Mouse (Mus musculus): ENCODE results near the gene Gm13272.
"Not testable (repeated sequence)": the region's sequence is repeated elsewhere in the genome, so short reads cannot be mapped to it uniquely, and the experiment has no call there.

The Gm13272 gene

GRCm38 (mm10) chr4:88788402-88788801 lies 8.8 kb downstream of the Gm13272 start, which contains the start of gene Gm13277:
Gm13277 (plus strand) TSS chr4:88788632.
- peak; percentile 44 to 53 for DNase-seq

- DNase-seq: not testable (repeated sequence)
Measured at GRCm38 (mm10) chr4:88791250-88791649, 11.6 kb downstream of the Gm13272 start, which contains the start of gene Gm13278. Gm13278 (plus strand) TSS chr4:88791550.

GRCm38 (mm10) chr4:88793936-88794675 lies 14.5 kb downstream of the Gm13272 start, which contains the start of gene Gm13275:
Gm13275 (plus strand) TSS chr4:88794487.
- DNase-seq: peak; percentile 70 to 78

- not testable (repeated sequence) for DNase-seq
Measured at GRCm38 (mm10) chr4:88797097-88797496, 17.4 kb downstream of the Gm13272 start, which contains the start of gene Gm13279. Gm13279 (plus strand) TSS chr4:88797397.

GRCm38 (mm10) chr4:88799365-88799764 lies 19.7 kb downstream of the Gm13272 start, which contains the start of gene Gm13285:
Gm13285 (plus strand) TSS chr4:88799665.
- not testable (repeated sequence) for DNase-seq

- DNase-seq: not testable (repeated sequence)
Measured at GRCm38 (mm10) chr4:88802954-88803353, 23.3 kb downstream of the Gm13272 start, which contains the start of gene Gm13287. Gm13287 (plus strand) TSS chr4:88803254.

GRCm38 (mm10) chr4:88805231-88805630 lies 25.6 kb downstream of the Gm13272 start, which contains the start of gene Gm13288:
Gm13288 (plus strand) TSS chr4:88805531.
- DNase-seq: not testable (repeated sequence)

- DNase-seq: not testable (repeated sequence)
Measured at GRCm38 (mm10) chr4:88805761-88806160, 26.1 kb downstream of the Gm13272 start.

- no peak for DNase-seq
Measured at GRCm38 (mm10) chr4:88815928-88816327, 36.3 kb downstream of the Gm13272 start, which contains the start of gene Ifna7. Ifna7 (plus strand) TSS chr4:88816228.

- DNase-seq: no peak
Measured at GRCm38 (mm10) chr4:88819659-88820058, 40.0 kb downstream of the Gm13272 start, which contains the start of gene Ifna11. Ifna11 (plus strand) TSS chr4:88819959.

- DNase-seq: no peak
Measured at GRCm38 (mm10) chr4:88822995-88823394, 43.3 kb downstream of the Gm13272 start.

- DNase-seq: not testable (repeated sequence)
Measured at GRCm38 (mm10) chr4:88827116-88827515, 47.5 kb downstream of the Gm13272 start, which contains the start of gene Ifna6. Ifna6 (plus strand) TSS chr4:88827416.
